Mouse (Mus musculus): ENCODE measurements around the gene 1700016H13Rik. TPM values are rescaled to one million over a fixed set of nuclear protein-coding genes. Genes with fewer than 3 reads are reported as not detected.

The 1700016H13Rik gene
- polyA plus RNA-seq, 1 experiment from 2014 or later, result 0.31 TPM

- WGBS, result 2% methylated on average over 50 of the region's 50 CpGs
- H3K27me3 ChIP-seq (replicated peaks; ENCODE audit: low read depth, poor library complexity, severe bottlenecking), result peaks cover 40% of the 10 kb centered on the region
- peak within 1 kb of the TSS; percentile 49 for H3K27ac ChIP-seq (replicated peaks)
- no peaks in the 10 kb centered on the region for H3K36me3 ChIP-seq (replicated peaks)
- peaks cover 22% of the 10 kb centered on the region for H3K4me1 ChIP-seq
- peak; percentile 91 for DNase-seq (ENCODE audit: low spot score)
- no peaks in the 10 kb centered on the region for H3K9me3 ChIP-seq
- H3K4me3 ChIP-seq, result peak within 1 kb of the TSS; percentile 64
These were observed 36.1 kb upstream of the 1700016H13Rik start, which contains the start of gene Aff1 for GRCm38 (mm10) chr5:103691624-103692530. TSS of gene Aff1 (plus strand) at chr5:103692374.

DNA sequence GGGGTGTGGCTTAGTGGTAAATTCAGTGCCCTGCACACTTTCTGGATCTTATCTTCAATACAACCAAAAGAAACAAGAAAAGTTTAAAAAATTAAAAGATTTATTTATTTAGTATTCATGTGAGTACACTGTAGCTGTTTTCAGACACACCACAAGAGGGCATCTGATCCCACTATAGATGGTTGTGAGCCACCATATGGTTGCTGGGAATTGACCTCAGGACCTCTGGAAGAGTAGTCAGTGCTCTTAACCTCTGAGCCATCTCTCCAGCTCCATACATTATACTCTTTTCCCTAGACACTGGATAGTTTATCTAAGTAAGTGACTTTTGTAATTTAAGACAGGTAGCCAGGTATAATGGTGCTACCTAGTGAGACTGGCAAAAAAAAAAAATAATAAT lies 35.4 kb upstream of the 1700016H13Rik start:
- peaks cover 36% of the 10 kb centered on the region for H3K27me3 ChIP-seq (replicated peaks; ENCODE audit: low read depth, poor library complexity, severe bottlenecking)
- H3K27ac ChIP-seq (replicated peaks), result no peak overlapping the region
- H3K9me3 ChIP-seq, result no peaks in the 10 kb centered on the region
- H3K36me3 ChIP-seq (replicated peaks), result no peaks in the 10 kb centered on the region
- no peak overlapping the region for H3K4me3 ChIP-seq
- H3K4me1 ChIP-seq, result peaks cover 21% of the 10 kb centered on the region
- no peak for DNase-seq (ENCODE audit: low spot score)

GRCm38 (mm10) chr5:103690190-103690589 lies 34.4 kb upstream of the 1700016H13Rik start:
- no peak overlapping the region for H3K27ac ChIP-seq (replicated peaks)
- DNase-seq (ENCODE audit: low spot score), result no peak
- H3K4me1 ChIP-seq, result peaks cover 21% of the 10 kb centered on the region
- H3K4me3 ChIP-seq, result no peak overlapping the region
- H3K27me3 ChIP-seq (replicated peaks; ENCODE audit: low read depth, poor library complexity, severe bottlenecking), result peaks cover 31% of the 10 kb centered on the region
- 87% methylated on average over 8 of the region's 8 CpGs for WGBS
- no peaks in the 10 kb centered on the region for H3K36me3 ChIP-seq (replicated peaks)
- no peaks in the 10 kb centered on the region for H3K9me3 ChIP-seq

DNA sequence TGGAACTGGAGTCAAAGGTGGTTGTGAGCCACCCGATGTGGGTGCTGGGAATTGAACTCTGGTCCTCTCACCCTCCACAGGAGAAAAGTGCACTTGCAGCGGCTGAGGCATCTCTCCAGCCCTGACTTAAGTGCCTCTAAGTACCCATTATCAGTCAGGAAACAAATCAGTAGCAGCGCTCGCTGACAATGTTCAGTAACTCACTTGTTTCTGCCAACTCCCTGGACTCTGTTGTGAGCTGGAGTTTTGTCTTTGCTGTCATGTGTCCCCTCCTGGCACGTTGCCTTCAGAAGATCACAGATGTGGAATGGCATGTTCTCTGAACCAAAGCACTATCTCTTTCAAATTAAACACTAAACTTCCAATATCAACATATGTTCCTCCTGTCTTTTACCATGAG lies 33.8 kb upstream of the 1700016H13Rik start:
- Histone ChIP-seq H3K36me3 (replicated peaks) (no peaks in the 10 kb centered on the region), H3K4me3 (no peak overlapping the region), H3K27ac (replicated peaks) (no peak overlapping the region), H3K9me3 (no peaks in the 10 kb centered on the region), H3K4me1 (peaks cover 21% of the 10 kb centered on the region), H3K27me3 (replicated peaks; ENCODE audit: low read depth, poor library complexity, severe bottlenecking) (peaks cover 26% of the 10 kb centered on the region)
- no peak for DNase-seq (ENCODE audit: low spot score)
- WGBS, result 88% methylated on average over 5 of the region's 5 CpGs

GRCm38 (mm10) chr5:103681824-103682223 lies 26.0 kb upstream of the 1700016H13Rik start:
- no peaks in the 10 kb centered on the region for H3K36me3 ChIP-seq (replicated peaks)
- WGBS, result 45% methylated on average over 3 of the region's 3 CpGs
- no peaks in the 10 kb centered on the region; the same call in 1 of the 2 replicates for H3K4me1 ChIP-seq

GRCm38 (mm10) chr5:103680381-103680780 lies 24.6 kb upstream of the 1700016H13Rik start:
- Histone ChIP-seq H3K36me3 (replicated peaks) (no peaks in the 10 kb centered on the region), H3K9me3 (no peaks in the 10 kb centered on the region)
- WGBS, result 41% methylated on average over 4 of the region's 4 CpGs

More at GRCm38 (mm10) chr5:103681824-103682223, 26.0 kb upstream of the 1700016H13Rik start:
- Histone ChIP-seq H3K27me3 (replicated peaks; ENCODE audit: low read depth, poor library complexity, severe bottlenecking) (no peaks in the 10 kb centered on the region), H3K4me3 (no peak overlapping the region), H3K9me3 (no peaks in the 10 kb centered on the region), H3K27ac (replicated peaks) (no peak overlapping the region)
- no peak for DNase-seq (ENCODE audit: low spot score)

DNA sequence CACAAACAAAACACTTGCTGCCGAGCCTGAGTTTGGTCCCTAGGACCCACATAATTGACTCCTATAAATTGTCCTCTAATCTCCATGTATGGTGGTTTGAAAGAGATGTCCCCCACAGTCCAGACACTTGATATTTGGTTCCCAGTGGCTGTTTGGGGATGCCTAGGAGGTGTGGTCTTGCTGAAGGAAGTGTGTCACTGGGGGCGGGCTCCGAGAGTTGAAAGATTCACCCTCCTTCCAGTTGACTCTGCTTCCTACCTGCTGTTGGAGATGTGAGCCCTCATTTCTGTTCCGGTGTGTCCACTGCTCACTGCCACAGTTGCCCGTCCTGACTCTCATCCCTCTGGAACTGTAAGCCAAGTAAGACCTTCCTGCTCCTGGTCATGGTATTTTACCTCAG lies 23.2 kb upstream of the 1700016H13Rik start:
- Histone ChIP-seq H3K9me3 (no peaks in the 10 kb centered on the region), H3K27me3 (replicated peaks; ENCODE audit: low read depth, poor library complexity, severe bottlenecking) (no peaks in the 10 kb centered on the region), H3K36me3 (replicated peaks) (no peaks in the 10 kb centered on the region), H3K27ac (replicated peaks) (no peak overlapping the region), H3K4me1 (no peaks in the 10 kb centered on the region; the same call in 1 of the 2 replicates), H3K4me3 (no peak overlapping the region)
- 92% methylated on average over 5 of the region's 5 CpGs for WGBS
- no peak for DNase-seq (ENCODE audit: low spot score)

More at GRCm38 (mm10) chr5:103680381-103680780, 24.6 kb upstream of the 1700016H13Rik start:
- Histone ChIP-seq H3K27ac (replicated peaks) (no peak overlapping the region), H3K4me1 (no peaks in the 10 kb centered on the region; the same call in 1 of the 2 replicates), H3K27me3 (replicated peaks; ENCODE audit: low read depth, poor library complexity, severe bottlenecking) (no peaks in the 10 kb centered on the region), H3K4me3 (no peak overlapping the region)
- peak; percentile 70 for DNase-seq (ENCODE audit: low spot score)

DNA sequence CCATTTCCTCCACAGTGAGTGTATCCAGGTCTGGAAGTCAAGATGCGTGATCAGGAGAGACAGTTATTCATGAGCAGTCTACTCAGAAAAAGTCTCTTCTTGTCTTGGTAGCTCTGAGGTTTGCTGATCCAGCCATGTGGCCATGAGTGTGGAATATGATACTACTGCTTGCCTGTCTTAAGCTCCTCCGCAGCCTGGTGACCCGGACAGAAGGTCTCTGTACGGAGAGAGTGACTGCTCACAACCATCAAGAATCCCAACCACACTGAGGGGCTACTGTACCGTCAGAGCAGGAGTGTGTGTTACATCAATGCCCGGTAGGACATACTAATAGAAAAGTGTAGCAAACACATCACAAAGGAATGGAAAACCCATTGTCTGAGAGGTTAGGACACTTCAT lies 22.1 kb upstream of the 1700016H13Rik start:
- Histone ChIP-seq H3K4me3 (no peak overlapping the region), H3K9me3 (no peaks in the 10 kb centered on the region), H3K27ac (replicated peaks) (no peak overlapping the region), H3K27me3 (replicated peaks; ENCODE audit: low read depth, poor library complexity, severe bottlenecking) (no peaks in the 10 kb centered on the region), H3K36me3 (replicated peaks) (no peaks in the 10 kb centered on the region), H3K4me1 (no peaks in the 10 kb centered on the region; the same call in 1 of the 2 replicates)
- 77% methylated on average over 6 of the region's 6 CpGs for WGBS
- DNase-seq (ENCODE audit: low spot score), result no peak

DNA sequence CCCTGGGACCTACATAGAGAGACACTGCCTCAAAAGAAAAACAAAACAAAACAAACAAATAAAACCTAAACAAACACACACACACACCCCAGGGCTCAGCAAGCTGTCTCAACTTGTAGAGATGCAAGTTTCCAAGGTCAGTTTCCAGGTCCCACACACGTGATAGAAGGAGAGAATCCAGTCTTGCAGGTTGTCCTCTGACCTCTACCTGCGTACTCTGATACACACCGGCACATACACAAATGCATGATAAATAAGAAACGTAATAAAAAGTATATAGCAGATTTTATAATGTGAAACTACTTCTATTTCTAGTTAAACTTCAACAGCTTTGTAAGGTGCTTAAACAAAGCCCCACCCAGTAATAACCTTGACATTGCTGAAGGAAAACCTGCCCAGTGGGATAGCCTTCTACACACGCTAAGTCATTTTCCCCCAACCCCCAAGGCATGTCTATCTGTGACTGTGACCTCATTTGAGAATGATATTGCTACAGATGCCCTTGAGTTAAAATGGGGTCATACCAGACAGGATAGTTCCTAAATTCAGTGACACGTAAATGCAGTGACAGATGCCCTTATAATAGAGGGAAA lies 20.6 kb upstream of the 1700016H13Rik start:
- no peak overlapping the region for H3K27ac ChIP-seq (replicated peaks)
- H3K36me3 ChIP-seq (replicated peaks), result no peaks in the 10 kb centered on the region
- 88% methylated on average over 6 of the region's 6 CpGs for WGBS
- H3K9me3 ChIP-seq, result no peaks in the 10 kb centered on the region
- no peak for DNase-seq (ENCODE audit: low spot score)
- peaks cover 1% of the 10 kb centered on the region; the same call in 1 of the 2 replicates for H3K4me1 ChIP-seq
- no peak overlapping the region for H3K4me3 ChIP-seq
- H3K27me3 ChIP-seq (replicated peaks; ENCODE audit: low read depth, poor library complexity, severe bottlenecking), result 0 out of 2 replicates have a peak, but pooled peaks cover 3% of the 10 kb centered on the region

- H3K27me3 ChIP-seq (replicated peaks; ENCODE audit: low read depth, poor library complexity, severe bottlenecking), result 0 out of 2 replicates have a peak, but pooled peaks cover 3% of the 10 kb centered on the region
- DNase-seq (ENCODE audit: low spot score), result peak; percentile 35
- peaks cover 5% of the 10 kb centered on the region for H3K4me1 ChIP-seq
- no peak overlapping the region for H3K4me3 ChIP-seq
- H3K36me3 ChIP-seq (replicated peaks), result no peaks in the 10 kb centered on the region
- WGBS, result 41% methylated on average over 6 of the region's 6 CpGs
- no peak overlapping the region for H3K27ac ChIP-seq (replicated peaks)
- no peaks in the 10 kb centered on the region for H3K9me3 ChIP-seq
These were observed 18.7 kb upstream of the 1700016H13Rik start for GRCm38 (mm10) chr5:103674482-103674881.

- 0 out of 2 replicates have a peak, but pooled peaks cover 3% of the 10 kb centered on the region for H3K27me3 ChIP-seq (replicated peaks; ENCODE audit: low read depth, poor library complexity, severe bottlenecking)
- 85% methylated on average over 4 of the region's 4 CpGs for WGBS
- no peak overlapping the region for H3K4me3 ChIP-seq
- H3K27ac ChIP-seq (replicated peaks), result no peak overlapping the region; the same call in 1 of the 2 replicates
- no peak for DNase-seq (ENCODE audit: low spot score)
- H3K9me3 ChIP-seq, result no peaks in the 10 kb centered on the region
- H3K4me1 ChIP-seq, result peaks cover 5% of the 10 kb centered on the region
- H3K36me3 ChIP-seq (replicated peaks), result no peaks in the 10 kb centered on the region
These were observed 17.8 kb upstream of the 1700016H13Rik start for GRCm38 (mm10) chr5:103673611-103674010.

DNA sequence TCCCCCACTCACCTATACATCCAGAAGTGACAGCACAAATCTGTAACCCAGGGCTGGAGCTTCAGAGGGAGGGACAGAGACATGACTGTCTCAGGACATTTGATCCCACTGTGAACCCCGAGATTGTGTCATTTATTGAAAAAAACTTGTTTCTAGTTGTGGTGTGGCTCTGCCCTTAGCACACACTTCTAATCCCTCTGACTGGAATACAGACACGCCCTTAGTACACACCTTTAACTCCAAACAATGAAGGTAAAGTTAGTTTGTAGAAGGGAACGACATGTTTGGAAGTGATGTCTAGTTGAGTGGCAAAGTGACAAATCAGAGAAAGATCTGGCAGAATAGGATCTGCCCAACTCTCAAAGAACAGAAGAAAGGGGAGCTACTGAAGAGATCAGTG lies 16.0 kb upstream of the 1700016H13Rik start:
- no peak overlapping the region for H3K4me3 ChIP-seq
- H3K36me3 ChIP-seq (replicated peaks), result no peaks in the 10 kb centered on the region
- no peaks in the 10 kb centered on the region for H3K9me3 ChIP-seq
- WGBS, result 67% methylated on average over 3 of the region's 3 CpGs
- H3K27me3 ChIP-seq (replicated peaks; ENCODE audit: low read depth, poor library complexity, severe bottlenecking), result 0 out of 2 replicates have a peak, but pooled peaks cover 3% of the 10 kb centered on the region
- H3K27ac ChIP-seq (replicated peaks), result no peak overlapping the region
- H3K4me1 ChIP-seq, result peaks cover 5% of the 10 kb centered on the region
- DNase-seq (ENCODE audit: low spot score), result no peak

Measured in embryonic facial prominence, embryonic 10.5 days (tissue).